Mouse (Mus musculus): ENCODE results near the gene Lenep.

DNA sequence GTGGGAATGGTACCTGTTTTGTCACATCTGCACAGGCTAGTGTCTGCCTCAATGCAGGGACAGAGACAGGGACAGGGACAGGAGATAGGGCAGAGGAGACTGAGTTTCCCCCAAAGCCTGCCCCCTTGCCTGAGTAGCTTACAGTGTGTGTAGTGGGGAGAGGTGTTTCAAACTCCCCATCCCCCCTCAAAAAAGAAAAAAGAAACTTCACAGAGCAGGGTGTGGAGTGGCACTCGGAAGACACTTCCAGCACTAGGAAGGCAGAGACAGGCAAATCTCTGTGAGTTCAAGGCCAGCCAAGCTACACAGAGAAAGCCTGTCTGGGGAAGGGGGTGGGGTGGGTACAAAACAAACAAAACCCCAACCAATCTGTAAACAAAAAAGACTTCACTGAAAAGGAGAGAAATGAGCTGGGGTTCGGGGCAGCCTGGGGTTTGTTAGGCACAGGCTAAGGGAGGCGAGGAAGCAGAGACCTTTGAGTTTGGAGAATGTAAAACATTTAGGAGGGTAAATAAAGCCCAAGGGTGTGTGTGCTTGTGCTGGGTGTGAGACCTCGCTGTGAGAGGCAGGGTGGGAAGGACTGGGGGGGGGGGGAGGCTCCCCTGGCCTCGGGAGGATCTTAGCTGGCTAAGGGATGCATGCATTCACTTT, 28.9 kb downstream of the Lenep start:
- no peak for TF ChIP-seq CTCF (IDR thresholded peaks at IDR 0.05; ENCODE audit: borderline replicate concordance, control insufficient read depth, extremely low read depth, insufficient read depth, low read length, poor library complexity)
- TF ChIP-seq POLR2A (IDR thresholded peaks at IDR 0.05; ENCODE audit: control insufficient read depth, extremely low read depth, insufficient read depth, low read length, poor library complexity) = no peak

All from thymus, adult 2 months (tissue).